Mouse (Mus musculus) kidney, embryonic 14.5 days (tissue): Measurements from ENCODE around the gene Mgat4b. TPM values are rescaled to one million over a fixed set of nuclear protein-coding genes. Genes with fewer than 3 reads are reported as not detected.

Experiments used
- ATAC-seq: fragments of 200-750 bp; cut with Nextera tagmentation; 2 replicates; pipeline ENCODE4 v1.8.0; 2017; ENCODE audit warnings: moderate number of reproducible peaks, mild to moderate bottlenecking, moderate TSS enrichment, moderate library complexity; ENCODE audit not compliant: low FRiP score, low TSS enrichment
- H3K27ac ChIP-seq: fragments of 300-500 bp; sonication (generic); 2 replicates; pipeline ENCODE4 v1.5.1; 2014; ENCODE audit warnings: low read depth, mild to moderate bottlenecking, low read length, moderate library complexity, mixed read lengths
- H3K27me3 ChIP-seq: fragments of 300-500 bp; sonication (generic); 2 replicates; pipeline ENCODE4 v1.6.1; 2014; ENCODE audit warnings: mild to moderate bottlenecking, low read length; ENCODE audit not compliant: control insufficient read depth, insufficient read depth
- H3K36me3 ChIP-seq: fragments of 300-500 bp; sonication (generic); 2 replicates; pipeline ENCODE4 v1.6.1; 2014; ENCODE audit warnings: low read length, mixed read lengths; ENCODE audit not compliant: control insufficient read depth, insufficient read depth
- H3K4me1 ChIP-seq: fragments of 300-500 bp; sonication (generic); 2 replicates; pipeline ENCODE4 v1.6.1; 2014; ENCODE audit warnings: low read length, mixed read lengths; ENCODE audit not compliant: control insufficient read depth, insufficient read depth
- H3K4me2 ChIP-seq: fragments of 300-500 bp; sonication (generic); replicated peaks from 2 replicates; pipeline ENCODE4 v1.6.1; 2014; ENCODE audit warnings: low read depth, mild to moderate bottlenecking, low read length
- H3K4me3 ChIP-seq: fragments of 300-500 bp; sonication (generic); 2 replicates; pipeline ENCODE4 v1.5.1; 2014; ENCODE audit warnings: mild to moderate bottlenecking, low read length
- H3K9ac ChIP-seq: fragments of 300-500 bp; sonication (generic); 2 replicates; pipeline ENCODE4 v1.6.1; 2014; ENCODE audit warnings: low read depth, mild to moderate bottlenecking, low read length, moderate library complexity
- H3K9me3 ChIP-seq: fragments of 300-500 bp; sonication (generic); 2 replicates; pipeline ENCODE4 v1.6.1; 2016; ENCODE audit warnings: low read length; ENCODE audit not compliant: control insufficient read depth
- WGBS: fragments of 180-500 bp; shearing (Covaris S2); extraction: QIAGEN DNeasy Blood & Tissue Kit; methylation state at CpG from one replicate; pipeline ENCODE4 v1.1.7; 2014; 5-methylcytosine and 5-hydroxymethylcytosine counted together
- microRNA-seq: library from miRNA; unstranded; fragments of <30 nt; microRNA quantifications from one replicate; pipeline ENCODE4, GENCODE M21; 2016
- polyA plus RNA-seq: library from polyadenylated mRNA; unstranded; fragments of >200 nt; fragmentation: Nextera tagmentation; extraction: Ambion mirVana; gene quantifications from 2 replicates; pipeline ENCODE4 v1.2.1, GENCODE M21; 2014

Mgat4b gene
- polyA plus RNA-seq, 1 experiment from 2014 or later: 39.2 TPM

DNA sequence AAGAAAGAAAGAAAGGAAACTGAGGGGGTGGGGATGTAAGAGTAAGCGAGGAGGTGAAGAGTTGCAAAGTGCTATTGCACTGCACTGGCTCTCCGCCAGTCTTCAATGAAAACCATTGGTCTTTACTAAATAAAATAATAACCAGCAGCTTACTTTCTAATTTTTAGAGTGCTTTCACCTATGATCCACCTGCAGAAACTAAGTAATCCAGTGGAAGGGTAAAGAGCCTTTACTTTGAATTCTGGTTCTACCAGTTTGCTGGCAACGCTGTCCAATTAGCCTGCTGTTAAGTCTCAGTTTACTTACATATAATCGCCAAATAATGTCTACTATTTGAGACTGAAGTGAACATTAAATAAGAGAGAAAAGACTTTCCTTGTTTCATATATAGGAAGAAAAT, 68.3 kb downstream of the Mgat4b start:
- H3K27ac ChIP-seq: no peak overlapping the region
- H3K4me3 ChIP-seq: no peak overlapping the region
- H3K4me1 ChIP-seq: 0 out of 2 replicates have a peak, but pooled peaks cover 2% of the 10 kb centered on the region
- no peak overlapping the region for H3K9ac ChIP-seq
- H3K4me2 ChIP-seq: no peak overlapping the region
- WGBS: 91% methylated on average over 4 of the region's 4 CpGs
- no peaks in the 10 kb centered on the region for H3K27me3 ChIP-seq
- H3K9me3 ChIP-seq: no peaks in the 10 kb centered on the region
- ATAC-seq: no peak
- peaks cover 21% of the 10 kb centered on the region; the same call in 1 of the 2 replicates for H3K36me3 ChIP-seq

DNA sequence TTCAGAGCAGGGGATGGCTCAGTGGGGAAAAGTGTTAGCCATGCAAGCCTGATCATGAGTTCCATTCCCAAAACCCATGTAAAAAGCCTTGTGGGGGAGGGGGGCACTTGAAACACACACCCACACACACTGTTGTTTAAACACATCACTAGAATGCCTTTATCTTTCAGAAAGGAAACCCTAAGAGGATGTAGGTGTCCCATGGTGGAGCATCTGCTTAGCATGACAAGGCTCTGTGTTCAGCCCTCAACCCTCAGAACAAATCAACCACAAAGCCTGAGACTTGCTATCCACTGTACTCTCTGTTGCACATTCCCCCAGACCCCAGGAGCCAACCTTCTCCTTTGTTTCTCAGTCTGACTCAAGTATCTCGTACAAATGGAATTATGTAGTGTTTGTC, 69.4 kb downstream of the Mgat4b start:
- 78% methylated on average over 1 of the region's 1 CpGs for WGBS
- no peak overlapping the region for H3K4me2 ChIP-seq
- H3K27ac ChIP-seq: no peak overlapping the region
- H3K4me1 ChIP-seq: 0 out of 2 replicates have a peak, but pooled peaks cover 2% of the 10 kb centered on the region
- H3K4me3 ChIP-seq: no peak overlapping the region
- peaks cover 21% of the 10 kb centered on the region; the same call in 1 of the 2 replicates for H3K36me3 ChIP-seq
- H3K27me3 ChIP-seq: no peaks in the 10 kb centered on the region
- no peak for ATAC-seq
- no peaks in the 10 kb centered on the region for H3K9me3 ChIP-seq
- no peak overlapping the region for H3K9ac ChIP-seq

Small RNA genes within 50 kb of the gene (microRNA-seq; reads per million reads assigned to microRNA genes)
- not detected for gene Mir6919

Other genes with a start within 250 kb of the Mgat4b start
- gene Rnf130, start 185.5 kb upstream of the Mgat4b start, polyA plus RNA-seq: 69.3 and 71.2 TPM in 2 replicates
- gene Tbc1d9b, start 79.5 kb upstream of the Mgat4b start, polyA plus RNA-seq: 22.8 and 36.8 TPM in 2 replicates
- gene Mrnip, start 36.4 kb upstream of the Mgat4b start, polyA plus RNA-seq: 21.8 and 22.0 TPM in 2 replicates
- 128 and 197 TPM in 2 replicates for gene Sqstm1, start 63 bp upstream of the Mgat4b start, polyA plus RNA-seq
- 1.6 and 1.9 TPM in 2 replicates for gene Ltc4s, start 27.7 kb downstream of the Mgat4b start, polyA plus RNA-seq
- 10.5 and 10.7 TPM in 2 replicates for gene Maml1, start 81.4 kb downstream of the Mgat4b start, polyA plus RNA-seq
- gene Canx, start 114.8 kb downstream of the Mgat4b start, polyA plus RNA-seq: 237 and 277 TPM in 2 replicates
- 0.79 and 1.1 TPM in 2 replicates for gene Cby3, start 143.6 kb downstream of the Mgat4b start, polyA plus RNA-seq
- 598 and 606 TPM in 2 replicates for gene Hnrnph1, start 166.1 kb downstream of the Mgat4b start, polyA plus RNA-seq
- gene Rufy1, start 220.2 kb downstream of the Mgat4b start, polyA plus RNA-seq: 20.8 and 29.3 TPM in 2 replicates